Mouse (Mus musculus) liver, postnatal 0 days (tissue): ENCODE results near the gene Stk39. TPM values are rescaled to one million over a fixed set of nuclear protein-coding genes. Genes with fewer than 3 reads are reported as not detected.

Experiments used
- ATAC-seq: fragments of 200-750 bp; cut with Nextera tagmentation; 2 replicates; pipeline ENCODE4 v1.8.0; 2017; ENCODE audit warnings: mild to moderate bottlenecking, moderate library complexity
- DNase-seq: peaks from one replicate; pipeline ENCODE4 v3.0.0-alpha.2; 2016
- H3K27ac ChIP-seq: fragments of 300-500 bp; sonication (generic); 2 replicates; pipeline ENCODE4 v1.5.1; 2014; ENCODE audit warnings: antibody characterized with exemption, moderate library complexity, mild to moderate bottlenecking, low read depth
- H3K27me3 ChIP-seq: fragments of 300-500 bp; sonication (generic); 2 replicates; pipeline ENCODE4 v1.6.1; 2014; ENCODE audit warnings: low read length, control low read depth, mixed read lengths; ENCODE audit not compliant: insufficient read depth
- H3K36me3 ChIP-seq: fragments of 300-500 bp; sonication (generic); replicated peaks from 2 replicates; pipeline ENCODE4 v1.6.1; 2014; ENCODE audit warnings: mild to moderate bottlenecking, control low read depth, low read length, moderate library complexity, mixed read lengths; ENCODE audit not compliant: insufficient read depth
- H3K4me1 ChIP-seq: fragments of 300-500 bp; sonication (generic); 2 replicates; pipeline ENCODE4 v1.6.1; 2014; ENCODE audit warnings: antibody characterized with exemption, mild to moderate bottlenecking, control low read depth; ENCODE audit not compliant: insufficient read depth
- H3K4me2 ChIP-seq: fragments of 300-500 bp; sonication (generic); 2 replicates; pipeline ENCODE4 v1.6.1; 2014; ENCODE audit warnings: low read depth, mild to moderate bottlenecking, low read length, moderate library complexity, mixed read lengths
- H3K4me3 ChIP-seq: fragments of 300-500 bp; sonication (generic); 2 replicates; pipeline ENCODE4 v1.5.1; 2014; ENCODE audit warnings: low read depth, low read length
- H3K9ac ChIP-seq: fragments of 300-500 bp; sonication (generic); replicated peaks from 2 replicates; pipeline ENCODE4 v1.6.1; 2014; ENCODE audit warnings: mild to moderate bottlenecking, moderate library complexity
- H3K9me3 ChIP-seq: fragments of 300-500 bp; sonication (generic); 2 replicates; pipeline ENCODE4 v1.6.1; 2016; ENCODE audit warnings: mild to moderate bottlenecking, control low read depth, low read length, mixed read lengths
- CTCF ChIP-seq: sonication (generic); IDR thresholded peaks from 2 replicates; pipeline ENCODE4 v1.5.1; 2016; ENCODE audit warnings: antibody characterized with exemption, low read depth
- EP300 ChIP-seq: IDR thresholded peaks from 2 replicates; pipeline ENCODE4 v1.6.1; 2016; ENCODE audit warnings: antibody characterized with exemption, low read depth, mild to moderate bottlenecking
- WGBS: fragments of 180-500 bp; shearing (Covaris S2); extraction: QIAGEN DNeasy Blood & Tissue Kit; methylation state at CpG from one replicate; pipeline ENCODE4 v1.1.7; 2014; ENCODE audit not compliant: insufficient replicate concordance; 5-methylcytosine and 5-hydroxymethylcytosine counted together
- polyA plus RNA-seq: library from polyadenylated mRNA; unstranded; fragments of >200 nt; fragmentation: Nextera tagmentation; extraction: Ambion mirVana; gene quantifications from 2 replicates; pipeline ENCODE4 v1.2.1, GENCODE M21; 2015

Gene Stk39
- polyA plus RNA-seq, 1 experiment from 2014 or later: 1.7 TPM

- 19% methylated on average over 18 of the region's 18 CpGs for WGBS
- ATAC-seq (no peak), DNase-seq (no peak)
- Histone ChIP-seq H3K4me2 (peak overlapping the region; percentile 40), H3K9me3 (no peaks in the 10 kb centered on the region), H3K27ac (no peak overlapping the region), H3K9ac (no peak overlapping the region), H3K27me3 (no peaks in the 10 kb centered on the region), H3K4me3 (no peak overlapping the region), H3K4me1 (no peaks in the 10 kb centered on the region), H3K36me3 (no peaks in the 10 kb centered on the region)
- TF ChIP-seq CTCF (no peak), EP300 (no peak)
Measured at GRCm38 (mm10) chr2:68366091-68366896, 105.8 kb downstream of the Stk39 start.

GRCm38 (mm10) chr2:68365504-68365903 lies 106.6 kb downstream of the Stk39 start:
- H3K36me3 ChIP-seq: no peaks in the 10 kb centered on the region
- no peaks in the 10 kb centered on the region for H3K9me3 ChIP-seq
- 47% methylated on average over 7 of the region's 7 CpGs for WGBS
- H3K4me2 ChIP-seq: no peak overlapping the region
- TF ChIP-seq EP300: no peak
- TF ChIP-seq CTCF: no peak
- H3K9ac ChIP-seq: no peak overlapping the region
- ATAC-seq (no peak), DNase-seq (no peak)
- H3K4me3 ChIP-seq: no peak overlapping the region
- H3K27me3 ChIP-seq: no peaks in the 10 kb centered on the region
- no peaks in the 10 kb centered on the region for H3K4me1 ChIP-seq
- H3K27ac ChIP-seq: no peak overlapping the region

GRCm38 (mm10) chr2:68364181-68364900 lies 107.7 kb downstream of the Stk39 start:
- DNase-seq: no peak
- 27% methylated on average over 12 of the region's 12 CpGs for WGBS
- no peak overlapping the region for H3K4me2 ChIP-seq
- no peaks in the 10 kb centered on the region for H3K27me3 ChIP-seq
- H3K9ac ChIP-seq: no peak overlapping the region
- no peak overlapping the region for H3K4me3 ChIP-seq
- H3K36me3 ChIP-seq: no peaks in the 10 kb centered on the region
- no peak for TF ChIP-seq EP300
- peak; percentile 73 for TF ChIP-seq CTCF
- no peak for ATAC-seq
- H3K27ac ChIP-seq: no peak overlapping the region
- no peaks in the 10 kb centered on the region for H3K4me1 ChIP-seq
- no peaks in the 10 kb centered on the region for H3K9me3 ChIP-seq

GRCm38 (mm10) chr2:68363159-68363558 lies 108.9 kb downstream of the Stk39 start:
- ATAC-seq (no peak), DNase-seq (no peak)
- TF ChIP-seq CTCF: no peak
- no peak for TF ChIP-seq EP300
- Histone ChIP-seq H3K27me3 (no peaks in the 10 kb centered on the region), H3K9ac (no peak overlapping the region), H3K4me2 (no peak overlapping the region), H3K4me1 (no peaks in the 10 kb centered on the region), H3K36me3 (no peaks in the 10 kb centered on the region), H3K27ac (no peak overlapping the region), H3K9me3 (no peaks in the 10 kb centered on the region), H3K4me3 (no peak overlapping the region)
- WGBS: 69% methylated on average over 4 of the region's 4 CpGs

- Histone ChIP-seq H3K27me3 (no peaks in the 10 kb centered on the region), H3K4me1 (no peaks in the 10 kb centered on the region), H3K4me2 (no peak overlapping the region), H3K4me3 (no peak overlapping the region), H3K9ac (no peak overlapping the region), H3K36me3 (no peaks in the 10 kb centered on the region), H3K27ac (no peak overlapping the region), H3K9me3 (no peaks in the 10 kb centered on the region)
- 60% methylated on average over 5 of the region's 5 CpGs for WGBS
- ATAC-seq (no peak), DNase-seq (no peak)
- no peak for TF ChIP-seq EP300
- no peak for TF ChIP-seq CTCF
Measured at GRCm38 (mm10) chr2:68361701-68362100, 110.4 kb downstream of the Stk39 start.

- peak; percentile 53 for DNase-seq
- no peak overlapping the region for H3K4me2 ChIP-seq
- ATAC-seq: peak; percentile 49; the same call in 1 of the 2 replicates
- H3K27ac ChIP-seq: no peak overlapping the region
- no peak overlapping the region for H3K9ac ChIP-seq
- no peaks in the 10 kb centered on the region for H3K4me1 ChIP-seq
- no peaks in the 10 kb centered on the region for H3K9me3 ChIP-seq
- no peak overlapping the region for H3K4me3 ChIP-seq
- TF ChIP-seq CTCF (peak; percentile 79), EP300 (no peak)
- WGBS: 6% methylated on average over 6 of the region's 6 CpGs
- H3K36me3 ChIP-seq: no peaks in the 10 kb centered on the region
- H3K27me3 ChIP-seq: no peaks in the 10 kb centered on the region; the same call in 1 of the 2 replicates
Measured at GRCm38 (mm10) chr2:68350621-68351020, 121.4 kb downstream of the Stk39 start.
